Mouse (Mus musculus) ES-E14 (cell line): ENCODE measurements around the gene Gm5089.

Experiments used
- CHD2 ChIP-seq: IDR thresholded peaks from 2 replicates; pipeline ENCODE4 v1.6.1; 2014; ENCODE audit warnings: mild to moderate bottlenecking, low read depth, low read length, inconsistent platforms
- ZC3H11A ChIP-seq: IDR thresholded peaks from 2 replicates; pipeline ENCODE4 v1.6.1; 2012; ENCODE audit warnings: low read depth, mild to moderate bottlenecking, inconsistent platforms, low read length, borderline replicate concordance

DNA sequence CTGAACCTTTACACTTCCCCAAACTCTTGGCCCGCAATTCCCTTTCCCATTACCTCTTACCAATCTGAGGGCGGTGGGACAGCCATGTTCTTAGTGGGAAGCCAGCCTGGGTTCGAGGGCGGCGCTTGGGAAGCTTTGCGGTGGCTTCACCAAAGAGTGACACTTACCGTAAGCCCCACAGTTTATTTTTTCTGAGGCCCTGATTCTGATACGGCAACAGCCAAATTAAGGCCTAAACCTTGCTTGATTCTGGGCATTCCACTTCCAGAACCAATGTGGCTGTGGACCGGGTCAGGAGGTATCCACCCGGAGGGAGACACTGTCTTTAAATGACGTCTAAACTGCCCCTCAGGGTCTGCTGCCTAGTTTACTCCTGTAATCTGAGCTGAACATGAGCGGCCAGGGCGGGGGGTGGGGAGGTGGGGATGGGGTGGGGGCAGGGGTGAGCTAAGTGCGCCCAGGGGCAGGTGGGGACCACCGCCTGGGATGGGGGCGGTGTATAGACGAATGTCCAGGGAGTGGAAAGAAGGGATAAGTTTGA is 22.4 kb upstream of the Gm5089 start:
- TF ChIP-seq CHD2: no peak
- no peak for TF ChIP-seq ZC3H11A
